Mouse (Mus musculus) cerebellum, postnatal 14 days (tissue): ENCODE measurements around the gene Arhgap30.

Source experiments
- DNase-seq, 2 experiments: peaks; one replicate each; pipeline ENCODE4 v3.0.0; 2021; ENCODE audit warnings: mixed read lengths in 2 of 2

The Arhgap30 gene

GRCm38 (mm10) chr1:171378298-171378697, 10.5 kb upstream of the Arhgap30 start:
- DNase-seq: peak; percentile 54

GRCm38 (mm10) chr1:171379935-171380599, 8.7 kb upstream of the Arhgap30 start:
- peak; percentile 74 to 85 for DNase-seq

DNA sequence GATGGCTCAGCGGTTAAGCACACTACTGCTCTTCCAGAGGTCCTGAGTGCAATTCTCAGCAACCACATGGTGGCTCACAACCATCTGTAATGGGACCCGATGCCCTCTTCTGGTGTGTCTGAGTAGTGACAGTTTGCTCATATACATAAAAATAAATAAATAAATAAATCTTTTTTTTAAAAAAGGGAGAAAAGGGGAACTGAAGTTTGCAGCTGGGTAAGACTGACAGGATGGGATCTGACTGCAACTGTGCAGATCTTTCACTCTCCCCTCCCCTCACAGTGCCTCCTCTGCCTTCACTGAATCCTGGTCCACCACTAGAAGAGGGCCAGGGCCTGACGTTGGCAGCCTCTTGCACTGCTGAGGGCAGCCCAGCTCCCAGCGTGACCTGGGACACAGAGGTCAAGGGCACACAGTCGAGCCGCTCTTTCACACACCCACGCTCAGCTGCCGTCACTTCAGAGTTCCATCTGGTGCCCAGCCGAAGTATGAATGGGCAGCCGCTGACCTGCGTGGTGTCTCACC, 6.6 kb upstream of the Arhgap30 start:
- DNase-seq: no peak

DNA sequence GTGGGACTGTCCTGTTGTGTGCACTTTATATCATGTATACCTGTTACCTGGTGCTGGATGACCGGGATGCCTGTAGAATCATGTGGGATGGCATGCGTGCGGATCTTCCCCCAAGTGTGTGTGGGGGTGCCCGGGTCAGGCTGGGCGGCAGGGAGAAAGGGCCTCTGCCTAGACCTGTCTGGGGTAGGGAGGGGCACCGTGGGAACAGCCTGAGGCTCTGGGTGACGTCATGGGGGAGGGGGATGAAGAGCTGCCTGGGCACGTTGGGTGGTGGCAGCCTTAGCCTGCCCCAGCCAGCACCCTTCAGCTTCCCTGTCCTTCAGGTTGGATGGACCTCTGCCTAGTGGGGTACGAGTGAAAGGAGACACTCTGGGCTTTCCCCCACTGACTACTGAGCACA, 4.4 kb upstream of the Arhgap30 start:
- DNase-seq: no peak

DNA sequence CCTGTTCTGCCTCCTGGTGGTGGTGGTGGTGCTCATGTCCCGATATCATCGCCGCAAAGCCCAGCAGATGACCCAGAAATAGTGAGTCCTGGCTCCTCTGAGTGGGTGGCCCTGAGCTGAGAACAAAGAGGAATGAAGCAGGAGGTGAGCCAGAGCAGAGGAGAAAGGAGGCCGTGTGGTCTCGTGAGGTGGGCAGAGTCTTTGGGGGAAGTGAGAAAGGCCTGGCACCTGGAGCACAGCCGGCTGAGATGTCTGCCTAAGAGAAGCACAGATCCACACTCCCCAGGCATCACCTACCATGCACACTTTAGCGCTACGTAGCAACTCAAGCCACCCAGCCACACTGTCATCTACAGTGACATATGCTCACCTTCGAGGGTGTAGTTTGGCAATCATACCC, 3.6 kb upstream of the Arhgap30 start:
- DNase-seq: no peak

DNA sequence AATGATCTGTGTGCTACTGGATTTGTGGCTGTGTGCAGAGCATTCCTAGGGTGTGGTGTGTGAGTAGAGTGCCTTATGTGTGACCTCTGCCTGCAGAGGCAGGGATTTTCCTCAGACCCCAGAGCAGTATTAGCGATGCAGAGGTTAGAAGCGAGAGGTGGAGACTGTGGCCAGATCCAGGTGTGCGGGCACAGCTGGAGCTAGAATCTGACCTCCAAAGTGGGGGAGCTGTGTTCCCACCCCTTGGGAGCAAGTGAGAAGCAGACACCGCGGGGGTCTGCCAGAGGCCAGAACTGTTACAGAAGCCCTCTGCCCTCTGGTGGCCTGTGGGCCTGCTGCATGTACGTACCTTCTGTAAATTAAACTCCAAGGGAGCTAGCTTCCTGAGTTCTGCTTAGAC, 1.7 kb upstream of the Arhgap30 start:
- peak; percentile 28 to 69 for DNase-seq

- DNase-seq: no peak
Observed at GRCm38 (mm10) chr1:171390101-171390500, 1.3 kb downstream of the Arhgap30 start.

- DNase-seq: no peak
Observed at GRCm38 (mm10) chr1:171401821-171402220, 13.1 kb downstream of the Arhgap30 start.

DNA sequence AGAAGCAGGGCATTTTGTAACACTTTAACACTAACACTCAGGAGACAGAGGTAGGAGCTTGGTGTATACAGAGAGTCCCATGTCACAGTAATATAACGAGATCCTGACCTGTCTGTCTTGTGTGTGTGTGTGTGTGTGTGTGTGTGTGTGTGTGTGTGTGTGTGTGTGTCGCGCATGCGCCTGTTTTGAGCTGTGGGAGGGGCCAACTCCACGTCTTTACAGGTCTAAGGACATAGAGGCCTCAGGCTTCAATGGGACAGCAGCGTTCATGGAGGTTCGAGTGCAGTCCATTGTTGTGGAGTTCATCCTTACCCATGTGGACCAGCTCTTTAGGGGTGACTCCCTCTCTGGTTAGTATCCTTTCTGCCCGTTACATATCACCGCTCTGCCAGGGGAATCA, 14.2 kb downstream of the Arhgap30 start:
- no peak for DNase-seq

GRCm38 (mm10) chr1:171407263-171407662, 18.5 kb downstream of the Arhgap30 start:
- no peak for DNase-seq

GRCm38 (mm10) chr1:171410231-171410630, 21.5 kb downstream of the Arhgap30 start:
- DNase-seq: no peak

DNA sequence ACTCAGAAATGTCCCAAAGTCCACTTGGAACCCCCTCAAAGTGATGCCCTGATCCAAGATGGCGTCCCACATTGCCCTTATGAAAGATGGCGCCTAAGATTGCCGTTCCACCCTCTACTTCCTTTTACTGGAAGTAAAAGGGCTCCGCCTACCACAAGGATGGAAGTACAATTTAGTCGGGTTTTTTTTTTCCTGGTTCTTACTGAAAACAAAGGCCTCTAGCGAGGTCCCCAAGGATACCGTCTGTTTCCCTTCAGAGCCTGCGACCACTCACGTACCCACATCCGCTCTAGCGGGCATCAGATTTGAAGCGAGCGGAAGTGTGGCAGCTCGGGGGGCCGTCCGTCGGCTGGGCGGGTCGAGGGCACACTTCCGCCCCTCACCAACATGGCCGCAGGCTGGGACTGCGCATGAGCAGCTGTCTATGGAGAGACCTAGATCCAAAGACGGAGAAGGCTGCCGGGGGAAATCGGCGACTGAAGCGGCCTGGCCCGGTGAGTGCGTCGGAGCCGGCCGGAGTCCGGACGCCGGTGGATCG, 22.3 kb downstream of the Arhgap30 start, which contains the start of gene Usf1:
TSS of gene Usf1 (plus strand) at position 367 of the 538 bp plus-strand sequence.
- peak; percentile 95 to 96 for DNase-seq

DNA sequence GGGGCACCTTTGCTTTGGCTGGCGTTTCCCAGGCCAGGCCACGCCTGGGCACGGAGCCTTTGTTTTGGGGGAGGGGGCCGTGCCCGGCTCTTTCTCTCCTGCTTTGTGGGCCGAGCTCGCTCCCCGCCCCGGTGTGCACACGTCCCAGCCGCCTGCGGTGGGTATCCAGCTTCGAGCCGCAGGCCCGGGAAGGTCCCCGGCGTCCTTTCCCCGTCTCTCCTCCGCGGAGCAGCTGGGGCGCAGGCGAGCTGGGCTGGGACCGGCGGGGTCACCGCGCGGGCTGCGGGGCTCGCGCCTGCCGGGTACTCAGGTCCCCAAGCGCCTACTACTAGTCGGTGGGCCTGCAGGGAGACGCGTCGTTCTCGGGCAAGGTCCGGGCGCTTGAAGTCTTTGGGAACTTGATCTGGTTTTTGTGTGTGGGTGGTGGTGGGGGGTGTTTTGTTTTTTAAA, 22.8 kb downstream of the Arhgap30 start:
- no peak for DNase-seq

DNA sequence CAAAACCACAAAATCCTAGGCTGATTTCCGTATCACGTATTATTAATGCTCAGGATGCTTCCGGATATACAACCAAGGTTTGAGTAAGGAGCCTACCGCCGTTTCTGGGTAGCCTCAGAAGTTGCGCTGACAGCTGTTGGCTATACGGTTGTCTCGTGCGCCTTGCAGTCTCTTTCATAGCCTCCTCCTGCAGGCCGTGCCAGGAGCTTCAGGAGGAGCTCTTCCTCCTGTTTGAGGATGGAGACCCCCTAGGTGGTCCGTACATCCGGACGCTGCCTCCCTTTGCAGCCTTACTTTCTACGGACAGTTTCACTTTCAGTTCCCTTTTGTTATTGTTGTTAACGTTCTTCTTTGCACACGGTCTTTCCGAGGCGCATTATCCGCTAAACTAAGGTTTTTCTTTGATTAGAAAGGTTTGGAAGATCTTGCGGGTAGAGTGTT, 23.3 kb downstream of the Arhgap30 start:
- peak; percentile 47 to 49 for DNase-seq

GRCm38 (mm10) chr1:171412446-171412845, 23.7 kb downstream of the Arhgap30 start:
- DNase-seq: no peak

DNA sequence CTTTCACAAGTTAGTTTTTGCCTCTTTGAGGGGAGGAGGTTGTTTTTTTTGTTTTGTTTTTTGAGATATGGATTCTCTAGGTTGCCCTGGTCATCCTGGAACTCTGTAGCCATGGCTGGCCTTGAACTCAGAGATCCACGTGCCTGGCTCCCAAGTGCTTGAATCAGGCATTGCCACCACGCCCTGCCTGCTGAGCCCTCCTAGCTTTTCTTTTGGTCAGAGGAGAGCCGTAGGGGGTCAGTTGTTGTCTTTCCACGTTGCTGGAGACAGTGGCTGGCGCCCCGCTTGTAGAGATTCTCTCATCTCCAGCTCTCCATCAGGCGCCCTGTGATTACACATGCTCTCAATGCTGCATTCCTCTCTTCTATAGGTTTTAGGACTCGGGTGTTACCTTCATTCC, 24.9 kb downstream of the Arhgap30 start:
- DNase-seq: no peak

- DNase-seq: no peak
Observed at GRCm38 (mm10) chr1:171418660-171419059, 29.9 kb downstream of the Arhgap30 start, which contains the start of gene Tstd1. Tstd1 (plus strand) TSS chr1:171418872.

GRCm38 (mm10) chr1:171419291-171419882, 30.6 kb downstream of the Arhgap30 start:
- DNase-seq: no peak

DNA sequence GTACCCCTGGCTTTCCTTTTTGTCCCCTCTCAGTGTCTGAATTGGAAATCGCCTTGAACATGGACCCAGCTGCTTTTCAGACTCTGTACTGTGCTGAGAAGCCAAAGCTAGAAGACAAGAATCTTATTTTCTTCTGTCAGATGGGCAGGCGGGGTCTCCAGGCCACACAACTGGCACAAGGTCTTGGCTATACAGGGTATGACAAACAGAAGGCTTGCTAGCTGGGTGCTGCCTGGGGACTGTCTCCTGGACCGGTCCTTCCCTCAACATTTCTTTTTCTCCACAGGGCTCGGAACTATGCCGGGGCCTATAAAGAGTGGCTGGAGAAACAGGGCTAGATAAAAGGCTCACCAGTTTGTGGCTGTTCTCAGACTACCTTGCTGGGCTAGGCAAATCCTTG, 31.2 kb downstream of the Arhgap30 start:
- no peak for DNase-seq

DNA sequence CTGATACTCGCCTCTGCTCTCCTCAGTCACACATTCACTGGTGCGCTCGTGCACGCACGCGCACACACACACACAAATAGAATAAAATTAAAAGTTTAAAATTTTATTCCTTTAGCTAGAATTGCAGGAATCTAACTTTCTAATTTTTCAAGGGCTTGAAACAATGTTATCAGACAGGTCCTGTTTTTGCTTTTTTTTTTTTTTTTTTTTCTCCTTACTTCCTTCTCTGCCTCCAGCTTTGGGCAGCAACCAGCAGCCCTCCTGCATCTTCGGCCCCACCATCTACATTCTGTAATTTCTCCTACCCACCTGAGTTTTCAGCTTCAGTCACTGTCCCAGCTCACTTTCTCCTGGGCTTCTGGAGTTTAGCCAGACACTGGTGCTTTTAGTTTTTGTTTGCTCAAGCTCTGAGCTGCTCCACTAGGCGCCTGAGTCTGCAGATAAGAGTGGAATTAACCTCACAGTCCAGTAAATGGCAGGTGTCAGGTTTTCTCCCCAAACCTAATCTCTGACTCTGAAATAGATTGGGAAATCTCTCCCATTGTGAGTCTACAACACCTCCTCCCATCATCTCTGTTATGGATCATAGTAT, 33.8 kb downstream of the Arhgap30 start:
- DNase-seq: no peak

- no peak for DNase-seq
Observed at GRCm38 (mm10) chr1:171424638-171425037, 35.9 kb downstream of the Arhgap30 start.

DNA sequence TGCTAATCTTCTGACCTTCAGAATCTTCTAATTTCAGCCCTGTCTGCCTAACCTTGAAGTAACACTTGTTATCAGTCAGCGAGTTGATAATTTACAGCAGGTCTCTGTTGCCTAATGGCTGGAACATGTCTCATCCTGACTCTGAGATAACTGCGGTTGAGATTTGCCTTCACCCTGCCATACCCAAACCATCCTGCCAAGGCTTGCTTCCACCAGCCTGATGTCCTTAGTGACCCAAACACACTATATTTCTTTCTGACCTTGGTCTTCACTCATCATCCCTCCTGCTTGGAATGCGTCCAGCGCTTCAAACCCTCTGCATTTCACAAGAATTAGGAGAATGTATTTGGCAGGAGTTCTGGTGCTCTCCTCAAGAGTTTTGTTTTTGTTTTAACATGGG, 36.4 kb downstream of the Arhgap30 start:
- no peak for DNase-seq

DNA sequence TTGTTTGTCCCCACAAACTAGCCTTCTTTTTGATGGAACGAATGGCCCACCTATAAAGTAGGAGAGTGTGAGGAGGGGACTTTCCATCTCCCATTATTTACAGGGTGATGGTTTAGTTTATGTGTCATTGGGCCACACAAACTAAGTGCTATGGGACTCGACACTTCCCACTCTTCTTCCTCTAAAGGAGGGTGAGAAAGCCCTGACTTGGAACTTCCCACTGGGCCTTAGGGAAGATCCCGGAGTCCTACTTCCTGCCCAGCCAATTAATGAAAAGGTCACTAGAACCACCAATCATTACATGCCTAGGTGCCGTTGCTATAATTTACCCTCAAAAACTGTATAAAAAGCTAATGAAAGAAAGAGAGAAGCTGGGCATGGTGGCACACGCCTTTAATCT, 43.4 kb downstream of the Arhgap30 start:
- DNase-seq: no peak
